Mouse (Mus musculus) limb, embryonic 12.5 days (tissue): ENCODE measurements around the gene Dnah14. TPM values are rescaled to one million over a fixed set of nuclear protein-coding genes. Genes with fewer than 3 reads are reported as not detected.

ENCODE experiments used
- ATAC-seq: fragments of 200-750 bp; cut with Nextera tagmentation; 2 replicates; pipeline ENCODE4 v1.8.0; 2017; ENCODE audit warnings: low read depth, moderate TSS enrichment; ENCODE audit not compliant: insufficient number of reproducible peaks, insufficient read depth, low FRiP score, low TSS enrichment
- H3K27ac ChIP-seq: fragments of 300-500 bp; sonication (generic); 2 replicates; pipeline ENCODE4 v1.5.1; 2016; ENCODE audit warnings: mild to moderate bottlenecking, moderate library complexity
- H3K27me3 ChIP-seq: fragments of 300-500 bp; sonication (generic); 2 replicates; pipeline ENCODE4 v1.6.1; 2016; ENCODE audit warnings: mild to moderate bottlenecking, moderate library complexity
- H3K36me3 ChIP-seq: fragments of 300-500 bp; sonication (generic); 2 replicates; pipeline ENCODE4 v1.6.1; 2016; ENCODE audit warnings: mild to moderate bottlenecking, moderate library complexity
- H3K4me1 ChIP-seq: fragments of 300-500 bp; sonication (generic); replicated peaks from 2 replicates; pipeline ENCODE4 v1.6.1; 2016
- H3K4me2 ChIP-seq: fragments of 300-500 bp; sonication (generic); 2 replicates; pipeline ENCODE4 v1.6.1; 2016; ENCODE audit warnings: mild to moderate bottlenecking, moderate library complexity
- H3K4me3 ChIP-seq: fragments of 300-500 bp; sonication (generic); replicated peaks from 2 replicates; pipeline ENCODE4 v1.5.1; 2016; ENCODE audit warnings: mild to moderate bottlenecking
- H3K9ac ChIP-seq: fragments of 300-500 bp; sonication (generic); replicated peaks from 2 replicates; pipeline ENCODE4 v1.6.1; 2016; ENCODE audit warnings: mild to moderate bottlenecking, moderate library complexity
- H3K9me3 ChIP-seq: fragments of 300-500 bp; sonication (generic); 2 replicates; pipeline ENCODE4 v1.6.1; 2016; ENCODE audit warnings: mild to moderate bottlenecking, moderate library complexity
- WGBS: fragments of 180-500 bp; shearing (Covaris S2); methylation state at CpG from one replicate; pipeline ENCODE4 v1.1.7; 2016; 5-methylcytosine and 5-hydroxymethylcytosine counted together
- polyA plus RNA-seq: library from polyadenylated mRNA; unstranded; fragments of >200 nt; fragmentation: Nextera tagmentation; extraction: Ambion mirVana; gene quantifications from 2 replicates; pipeline ENCODE4 v1.2.1, GENCODE M21; 2016

The Dnah14 gene
- polyA plus RNA-seq, 1 experiment from 2014 or later, result 1.2 TPM

DNA sequence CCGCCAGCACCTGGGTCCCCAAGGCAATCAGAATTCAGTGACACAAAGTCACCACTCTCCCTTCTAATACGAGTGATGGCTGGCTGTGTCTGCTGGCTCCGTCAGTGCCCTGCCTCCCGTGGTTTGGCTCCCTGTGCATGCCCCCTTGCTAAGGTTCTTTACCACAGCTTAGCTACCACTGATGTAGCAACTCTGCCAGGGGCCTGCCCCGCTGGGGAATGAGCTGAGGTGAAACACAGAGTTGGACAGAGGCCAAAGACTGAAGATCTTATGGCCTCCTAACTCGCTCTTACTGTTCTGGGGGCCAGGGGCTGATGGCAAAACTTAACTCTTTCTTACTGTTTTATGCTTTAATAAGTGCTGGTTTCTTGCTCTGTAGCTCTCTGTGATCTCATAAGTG, 213.6 kb downstream of the Dnah14 start:
- WGBS, result 47% methylated on average over 5 of the region's 6 CpGs
- H3K27ac ChIP-seq, result peak overlapping the region; percentile 64; the same call in 1 of the 2 replicates
- no peak overlapping the region for H3K4me2 ChIP-seq
- no peaks in the 10 kb centered on the region for H3K9me3 ChIP-seq
- H3K36me3 ChIP-seq, result no peaks in the 10 kb centered on the region
- H3K9ac ChIP-seq, result no peak overlapping the region
- peaks cover 25% of the 10 kb centered on the region for H3K4me1 ChIP-seq
- no peaks in the 10 kb centered on the region for H3K27me3 ChIP-seq
- H3K4me3 ChIP-seq, result no peak overlapping the region
- ATAC-seq, result no peak

- Histone ChIP-seq H3K4me1 (peaks cover 17% of the 10 kb centered on the region), H3K9ac (no peak overlapping the region), H3K9me3 (no peaks in the 10 kb centered on the region), H3K27me3 (no peaks in the 10 kb centered on the region), H3K36me3 (no peaks in the 10 kb centered on the region), H3K27ac (peak overlapping the region; percentile 41; the same call in 1 of the 2 replicates), H3K4me2 (no peak overlapping the region), H3K4me3 (no peak overlapping the region)
- WGBS, result 51% methylated on average over 2 of the region's 2 CpGs
- no peak for ATAC-seq
Measured at GRCm38 (mm10) chr1:181793541-181793940, 217.2 kb downstream of the Dnah14 start.

DNA sequence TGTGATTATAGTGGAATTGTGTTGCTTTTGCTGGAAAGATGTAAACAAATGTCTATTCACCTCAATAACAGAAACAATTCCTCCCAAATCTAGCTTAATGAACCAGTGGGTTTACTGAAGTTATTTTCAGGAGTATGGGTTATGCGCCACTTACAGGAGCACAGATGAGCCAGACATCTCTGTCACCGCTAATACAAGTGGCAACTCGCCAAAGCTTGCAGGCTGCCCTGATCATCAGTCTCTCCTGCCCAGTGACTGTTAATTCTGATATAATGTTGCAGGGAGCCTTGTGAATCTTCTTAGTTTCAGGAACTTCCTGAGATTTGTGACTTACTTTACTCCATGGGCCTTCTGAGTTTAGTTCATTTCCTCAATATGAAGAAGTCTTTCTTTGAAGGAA, 223.6 kb downstream of the Dnah14 start:
- Histone ChIP-seq H3K4me2 (no peak overlapping the region), H3K27ac (no peak overlapping the region), H3K27me3 (no peaks in the 10 kb centered on the region), H3K36me3 (no peaks in the 10 kb centered on the region), H3K4me3 (no peak overlapping the region), H3K9me3 (no peaks in the 10 kb centered on the region), H3K4me1 (no peaks in the 10 kb centered on the region), H3K9ac (no peak overlapping the region)
- 93% methylated on average over 3 of the region's 3 CpGs for WGBS
- ATAC-seq, result no peak

DNA sequence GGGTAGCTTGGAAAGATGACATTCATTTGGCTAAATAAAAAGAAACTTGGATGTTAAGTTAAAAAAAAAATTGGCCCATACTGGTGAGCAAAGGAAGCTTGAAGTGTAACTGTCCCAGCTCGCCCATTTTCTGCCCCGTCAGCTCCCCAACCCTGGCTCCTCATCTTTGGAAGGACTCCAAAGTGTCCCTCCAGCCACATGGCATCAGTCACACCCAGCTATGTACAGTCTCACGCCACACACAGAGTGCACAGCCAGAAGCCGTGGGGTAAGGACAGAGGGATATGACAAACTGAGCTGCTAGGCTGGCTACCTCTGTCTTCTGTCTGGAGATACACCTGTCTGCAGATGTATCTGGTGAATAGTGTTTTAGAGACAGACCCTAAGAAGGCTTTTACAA, 224.3 kb downstream of the Dnah14 start:
- ATAC-seq, result no peak
- 84% methylated on average over 4 of the region's 4 CpGs for WGBS
- H3K9me3 ChIP-seq, result no peaks in the 10 kb centered on the region

GRCm38 (mm10) chr1:181811481-181812223, 235.3 kb downstream of the Dnah14 start:
- Histone ChIP-seq H3K4me3 (no peak overlapping the region), H3K9me3 (no peaks in the 10 kb centered on the region), H3K4me1 (no peaks in the 10 kb centered on the region), H3K27me3 (no peaks in the 10 kb centered on the region), H3K9ac (no peak overlapping the region), H3K36me3 (peaks cover 27% of the 10 kb centered on the region), H3K27ac (no peak overlapping the region), H3K4me2 (no peak overlapping the region)
- whole genome bisulfite sequencing, result 91% methylated on average over 18 of the region's 18 CpGs
- ATAC-seq, result no peak

More for the DNA sequence above, 224.3 kb downstream of the Dnah14 start:
- no peaks in the 10 kb centered on the region for H3K36me3 ChIP-seq
- no peak overlapping the region for H3K4me2 ChIP-seq
- no peak overlapping the region for H3K9ac ChIP-seq
- H3K27ac ChIP-seq, result no peak overlapping the region
- no peak overlapping the region for H3K4me3 ChIP-seq
- no peaks in the 10 kb centered on the region for H3K4me1 ChIP-seq
- no peaks in the 10 kb centered on the region for H3K27me3 ChIP-seq

- Histone ChIP-seq H3K27ac (no peak overlapping the region), H3K9me3 (no peaks in the 10 kb centered on the region), H3K9ac (no peak overlapping the region), H3K27me3 (no peaks in the 10 kb centered on the region), H3K4me1 (no peaks in the 10 kb centered on the region), H3K4me3 (no peak overlapping the region), H3K4me2 (no peak overlapping the region), H3K36me3 (peaks cover 98% of the 10 kb centered on the region)
- no peak for ATAC-seq
- WGBS, result 97% methylated on average over 7 of the region's 7 CpGs
Measured at GRCm38 (mm10) chr1:181826716-181827115, 250.4 kb downstream of the Dnah14 start.

DNA sequence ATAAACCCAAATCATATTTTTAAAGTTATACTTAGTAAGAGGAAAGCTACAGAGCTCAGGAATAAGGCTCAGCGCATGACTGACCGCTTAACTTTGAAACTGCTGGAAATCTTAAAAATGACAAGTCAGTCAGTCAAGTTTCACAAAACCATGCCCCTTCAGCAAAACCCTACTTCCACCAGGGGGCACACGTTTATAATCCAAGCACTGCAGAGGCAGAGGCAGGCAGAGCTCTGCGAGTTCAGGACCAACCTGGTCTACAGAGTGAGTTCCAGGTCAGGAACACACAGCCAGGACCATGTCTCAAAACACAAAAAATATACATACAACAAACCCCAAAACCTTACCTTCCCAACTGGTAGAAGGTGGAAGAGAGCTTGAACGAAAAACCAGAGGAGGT, 252.0 kb downstream of the Dnah14 start:
- ATAC-seq, result no peak
- WGBS, result 91% methylated on average over 5 of the region's 5 CpGs
- H3K27ac ChIP-seq, result no peak overlapping the region
- no peak overlapping the region for H3K4me2 ChIP-seq
- no peaks in the 10 kb centered on the region for H3K27me3 ChIP-seq
- H3K4me1 ChIP-seq, result no peaks in the 10 kb centered on the region
- H3K9ac ChIP-seq, result no peak overlapping the region
- H3K36me3 ChIP-seq, result peaks cover 99% of the 10 kb centered on the region
- H3K4me3 ChIP-seq, result no peak overlapping the region
- no peaks in the 10 kb centered on the region for H3K9me3 ChIP-seq

DNA sequence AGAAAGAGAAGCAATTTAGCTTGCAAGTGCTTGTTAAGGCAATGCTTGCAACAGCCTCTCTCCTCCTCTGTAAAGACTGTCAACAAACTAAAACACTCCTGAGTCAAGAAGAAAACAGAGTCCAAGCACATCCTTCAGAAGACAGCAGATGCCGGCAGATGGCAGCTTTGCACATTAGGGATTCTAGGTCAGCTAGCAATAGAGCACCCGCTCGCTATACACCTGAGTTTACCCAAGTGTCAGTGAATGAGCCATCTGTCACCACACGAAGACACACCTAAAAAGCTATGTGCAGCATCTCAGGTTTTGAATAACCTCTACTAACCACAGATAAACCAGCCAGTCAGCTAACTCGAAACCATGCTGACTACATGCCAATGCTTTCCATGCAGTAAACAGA, 256.4 kb downstream of the Dnah14 start:
- Histone ChIP-seq H3K4me3 (no peak overlapping the region), H3K27ac (no peak overlapping the region), H3K27me3 (no peaks in the 10 kb centered on the region), H3K4me1 (no peaks in the 10 kb centered on the region), H3K36me3 (peaks cover 92% of the 10 kb centered on the region), H3K9me3 (no peaks in the 10 kb centered on the region), H3K9ac (no peak overlapping the region), H3K4me2 (no peak overlapping the region)
- no peak for ATAC-seq
- 94% methylated on average over 5 of the region's 5 CpGs for WGBS

GRCm38 (mm10) chr1:181833143-181833542, 256.8 kb downstream of the Dnah14 start:
- H3K9me3 ChIP-seq, result no peaks in the 10 kb centered on the region
- no peak overlapping the region for H3K4me2 ChIP-seq
- WGBS, result 82% methylated on average over 6 of the region's 6 CpGs
- H3K27me3 ChIP-seq, result no peaks in the 10 kb centered on the region
- H3K27ac ChIP-seq, result no peak overlapping the region
- ATAC-seq, result no peak
- H3K4me1 ChIP-seq, result no peaks in the 10 kb centered on the region
- H3K4me3 ChIP-seq, result no peak overlapping the region
- peaks cover 92% of the 10 kb centered on the region for H3K36me3 ChIP-seq
- H3K9ac ChIP-seq, result no peak overlapping the region

- H3K9me3 ChIP-seq, result no peaks in the 10 kb centered on the region
- 78% methylated on average over 5 of the region's 5 CpGs for WGBS
- no peak overlapping the region for H3K9ac ChIP-seq
- ATAC-seq, result no peak
- no peak overlapping the region for H3K4me2 ChIP-seq
- no peak overlapping the region for H3K27ac ChIP-seq
- peaks cover 26% of the 10 kb centered on the region for H3K4me1 ChIP-seq
- peaks cover 43% of the 10 kb centered on the region for H3K36me3 ChIP-seq
- H3K4me3 ChIP-seq, result no peak overlapping the region
- no peaks in the 10 kb centered on the region for H3K27me3 ChIP-seq
Measured at GRCm38 (mm10) chr1:181838111-181838510, 261.8 kb downstream of the Dnah14 start.

- ATAC-seq, result no peak
- H3K4me1 ChIP-seq, result peaks cover 31% of the 10 kb centered on the region
- whole genome bisulfite sequencing, result 22% methylated on average over 6 of the region's 6 CpGs
- H3K27me3 ChIP-seq, result no peaks in the 10 kb centered on the region
- H3K27ac ChIP-seq, result no peak overlapping the region
- peak overlapping the region; percentile 12 for H3K4me3 ChIP-seq
- peak overlapping the region; percentile 80 for H3K4me2 ChIP-seq
- peak overlapping the region; percentile 40 for H3K9ac ChIP-seq
- no peaks in the 10 kb centered on the region for H3K9me3 ChIP-seq
- peaks cover 29% of the 10 kb centered on the region for H3K36me3 ChIP-seq
Measured at GRCm38 (mm10) chr1:181839746-181840366, 263.5 kb downstream of the Dnah14 start.
